Mouse (Mus musculus) limb, embryonic 11.5 days (tissue): ENCODE data around the gene Bcan. TPM values are rescaled to one million over a fixed set of nuclear protein-coding genes. Genes with fewer than 3 reads are reported as not detected.
A peak's percentile ranks its signal among the peaks of the same experiment; 100 is the strongest.

Experiments
- ATAC-seq: fragments of 200-750 bp; cut with Nextera tagmentation; 2 replicates; pipeline ENCODE4 v1.8.0; 2017; ENCODE audit warnings: low read depth; ENCODE audit not compliant: insufficient number of reproducible peaks, low FRiP score, low TSS enrichment
- DNase-seq: peaks from one replicate; pipeline ENCODE4 v3.0.0-alpha.2; 2015; ENCODE audit warnings: low spot score
- H3K27ac ChIP-seq: fragments of 300-500 bp; sonication (generic); replicated peaks from 2 replicates; pipeline ENCODE4 v1.5.1; 2014; ENCODE audit warnings: low read depth, mild to moderate bottlenecking, low read length
- H3K27me3 ChIP-seq: fragments of 300-500 bp; sonication (generic); 2 replicates; pipeline ENCODE4 v1.6.1; 2014; ENCODE audit warnings: mild to moderate bottlenecking, low read length, mixed read lengths; ENCODE audit not compliant: control insufficient read depth, insufficient read depth
- H3K36me3 ChIP-seq: fragments of 300-500 bp; sonication (generic); 2 replicates; pipeline ENCODE4 v1.6.1; 2014; ENCODE audit warnings: mild to moderate bottlenecking, low read length, moderate library complexity, mixed read lengths; ENCODE audit not compliant: control insufficient read depth, insufficient read depth
- H3K4me1 ChIP-seq: fragments of 300-500 bp; sonication (generic); 2 replicates; pipeline ENCODE4 v1.6.1; 2014; ENCODE audit warnings: low read length, mixed read lengths; ENCODE audit not compliant: control insufficient read depth, insufficient read depth
- H3K4me2 ChIP-seq: fragments of 300-500 bp; sonication (generic); 2 replicates; pipeline ENCODE4 v1.6.1; 2014; ENCODE audit warnings: low read depth, mild to moderate bottlenecking, moderate library complexity; ENCODE audit not compliant: severe bottlenecking
- H3K4me3 ChIP-seq: fragments of 300-500 bp; sonication (generic); 2 replicates; pipeline ENCODE4 v1.5.1; 2014; ENCODE audit warnings: low read depth, low read length
- H3K9ac ChIP-seq: fragments of 300-500 bp; sonication (generic); 2 replicates; pipeline ENCODE4 v1.6.1; 2014; ENCODE audit warnings: mild to moderate bottlenecking, low read length
- H3K9me3 ChIP-seq: fragments of 300-500 bp; sonication (generic); 2 replicates; pipeline ENCODE4 v1.6.1; 2016; ENCODE audit warnings: low read length; ENCODE audit not compliant: control insufficient read depth
- WGBS: fragments of 180-500 bp; shearing (Covaris S2); extraction: QIAGEN DNeasy Blood & Tissue Kit; methylation state at CpG from one replicate; pipeline ENCODE4 v1.1.7; 2014; 5-methylcytosine and 5-hydroxymethylcytosine counted together
- polyA plus RNA-seq: library from polyadenylated mRNA; unstranded; fragments of >200 nt; fragmentation: Nextera tagmentation; extraction: Ambion mirVana; gene quantifications from 2 replicates; pipeline ENCODE4 v1.2.1, GENCODE M21; 2014

Gene Bcan
- polyA plus RNA-seq, 1 experiment from 2014 or later: not detected

DNA sequence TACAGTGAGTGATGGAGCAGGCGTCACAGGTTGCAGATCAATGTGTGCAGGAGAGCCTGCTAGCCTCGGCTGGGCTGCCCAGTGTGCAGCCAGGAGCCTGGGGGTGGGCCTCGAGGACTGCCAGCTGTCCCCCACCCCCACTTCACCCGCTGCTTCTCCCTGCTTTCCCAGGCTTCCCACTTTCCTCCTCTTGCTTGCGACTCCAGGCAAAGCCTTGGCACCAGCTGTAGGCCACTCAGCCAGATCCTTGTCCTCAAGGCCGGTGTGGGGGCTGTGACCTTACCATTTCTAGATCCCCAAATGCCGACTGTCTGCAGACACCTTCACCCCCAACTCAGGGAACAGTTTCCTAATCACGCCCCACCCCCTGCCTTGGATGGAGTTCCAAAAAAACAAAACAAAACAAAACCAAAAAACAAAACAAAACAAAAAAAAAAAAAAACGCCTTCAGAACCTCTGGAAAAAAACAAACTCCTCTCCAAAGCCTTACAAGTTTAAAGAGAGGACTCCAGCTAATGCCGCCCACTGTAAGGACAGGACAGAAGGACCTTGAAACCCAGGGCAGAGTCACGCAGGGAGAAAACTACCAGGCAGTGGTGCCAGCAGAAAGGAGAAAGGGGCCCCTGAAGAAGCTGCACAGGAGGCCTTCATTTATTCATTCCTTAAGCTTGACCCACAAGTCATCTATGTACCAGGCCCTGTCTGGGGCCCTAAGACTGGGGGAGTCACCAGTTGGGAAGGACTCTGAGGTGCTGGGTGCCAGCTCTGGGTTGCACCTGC lies 976 bp upstream of the Bcan start:
- WGBS: 10% methylated on average over 11 of the region's 11 CpGs
- H3K4me2 ChIP-seq: no peak overlapping the region

GRCm38 (mm10) chr3:87999243-87999895 lies 661 bp downstream of the Bcan start:
- Histone ChIP-seq H3K27me3 (peaks cover 95% of the 10 kb centered on the region), H3K9me3 (no peaks in the 10 kb centered on the region), H3K4me3 (peak overlapping the region; percentile 31; the same call in 1 of the 2 replicates), H3K4me2 (peak overlapping the region; percentile 56), H3K9ac (no peak overlapping the region; the same call in 1 of the 2 replicates), H3K27ac (no peak overlapping the region), H3K4me1 (peaks cover 13% of the 10 kb centered on the region; the same call in 1 of the 2 replicates), H3K36me3 (no peaks in the 10 kb centered on the region)
- DNase-seq: no peak
- WGBS: under 1% methylated on average over 38 of the region's 38 CpGs
- ATAC-seq: no peak

More for the DNA sequence above, 976 bp upstream of the Bcan start:
- H3K9ac ChIP-seq: no peak overlapping the region
- no peaks in the 10 kb centered on the region for H3K36me3 ChIP-seq
- H3K27ac ChIP-seq: no peak overlapping the region
- ATAC-seq (no peak), DNase-seq (no peak)
- peaks cover 13% of the 10 kb centered on the region; the same call in 1 of the 2 replicates for H3K4me1 ChIP-seq
- H3K4me3 ChIP-seq: no peak overlapping the region
- peaks cover 80% of the 10 kb centered on the region for H3K27me3 ChIP-seq
- no peaks in the 10 kb centered on the region; the same call in 1 of the 2 replicates for H3K9me3 ChIP-seq

- 2% methylated on average over 7 of the region's 7 CpGs for WGBS
- H3K27ac ChIP-seq: no peak overlapping the region
- H3K4me1 ChIP-seq: peaks cover 13% of the 10 kb centered on the region; the same call in 1 of the 2 replicates
- H3K36me3 ChIP-seq: no peaks in the 10 kb centered on the region
- no peak for ATAC-seq
- H3K27me3 ChIP-seq: peaks cover 99% of the 10 kb centered on the region
- no peak overlapping the region for H3K4me3 ChIP-seq
- DNase-seq: no peak
- H3K9ac ChIP-seq: no peak overlapping the region
- H3K4me2 ChIP-seq: no peak overlapping the region
- no peaks in the 10 kb centered on the region for H3K9me3 ChIP-seq
Measured at GRCm38 (mm10) chr3:87998747-87999146, 1.3 kb downstream of the Bcan start.

GRCm38 (mm10) chr3:87996971-87997614 lies 2.9 kb downstream of the Bcan start:
- Histone ChIP-seq H3K27me3 (peaks cover 90% of the 10 kb centered on the region), H3K27ac (no peak overlapping the region), H3K4me1 (peaks cover 13% of the 10 kb centered on the region; the same call in 1 of the 2 replicates), H3K4me2 (peak overlapping the region; percentile 55), H3K4me3 (peak overlapping the region; percentile 26), H3K9me3 (no peaks in the 10 kb centered on the region), H3K9ac (no peak overlapping the region), H3K36me3 (no peaks in the 10 kb centered on the region)
- ATAC-seq (no peak), DNase-seq (peak; percentile 43)
- WGBS: under 1% methylated on average over 49 of the region's 49 CpGs

- ATAC-seq: no peak
- Histone ChIP-seq H3K9me3 (no peaks in the 10 kb centered on the region), H3K36me3 (no peaks in the 10 kb centered on the region), H3K4me3 (no peak overlapping the region), H3K27me3 (peaks cover 84% of the 10 kb centered on the region), H3K4me1 (peaks cover 13% of the 10 kb centered on the region; the same call in 1 of the 2 replicates), H3K4me2 (no peak overlapping the region), H3K27ac (no peak overlapping the region), H3K9ac (no peak overlapping the region)
- DNase-seq: no peak
- WGBS: 2% methylated on average over 15 of the region's 15 CpGs
Measured at GRCm38 (mm10) chr3:87996401-87996800, 3.6 kb downstream of the Bcan start.

GRCm38 (mm10) chr3:87995331-87995730 lies 4.7 kb downstream of the Bcan start:
- DNase-seq: no peak
- no peak overlapping the region for H3K9ac ChIP-seq
- H3K9me3 ChIP-seq: no peaks in the 10 kb centered on the region
- peaks cover 13% of the 10 kb centered on the region; the same call in 1 of the 2 replicates for H3K4me1 ChIP-seq
- H3K36me3 ChIP-seq: no peaks in the 10 kb centered on the region
- H3K27ac ChIP-seq: no peak overlapping the region
- ATAC-seq: no peak
- H3K27me3 ChIP-seq: peaks cover 75% of the 10 kb centered on the region
- H3K4me3 ChIP-seq: no peak overlapping the region
- no peak overlapping the region for H3K4me2 ChIP-seq
- 29% methylated on average over 11 of the region's 11 CpGs for WGBS

DNA sequence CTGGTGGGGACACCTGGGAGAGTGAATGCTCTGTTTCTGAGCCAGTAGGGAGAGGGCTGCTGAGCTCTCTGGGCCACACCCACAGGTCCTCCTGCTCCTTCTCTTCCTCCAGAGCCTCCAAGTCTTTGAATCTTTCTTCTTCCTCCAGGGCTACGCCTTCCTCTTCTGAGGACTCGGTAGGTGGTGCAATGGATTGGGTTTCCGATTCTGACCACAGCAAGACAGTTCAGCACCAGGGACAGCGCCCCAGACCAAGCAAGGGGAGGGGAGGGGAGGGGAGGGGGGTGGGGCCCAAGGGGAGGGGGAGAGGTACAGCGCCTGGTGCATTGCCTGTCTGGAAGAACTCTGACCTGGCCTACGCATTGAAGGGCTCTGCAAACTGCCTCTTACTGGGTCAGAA lies 6.6 kb downstream of the Bcan start:
- Histone ChIP-seq H3K27ac (no peak overlapping the region), H3K9me3 (no peaks in the 10 kb centered on the region), H3K4me3 (no peak overlapping the region), H3K27me3 (peaks cover 65% of the 10 kb centered on the region), H3K9ac (no peak overlapping the region), H3K4me1 (peaks cover 7% of the 10 kb centered on the region; the same call in 1 of the 2 replicates), H3K4me2 (no peak overlapping the region), H3K36me3 (no peaks in the 10 kb centered on the region)
- ATAC-seq: no peak
- WGBS: 3% methylated on average over 2 of the region's 6 CpGs
- DNase-seq: peak; percentile 88

GRCm38 (mm10) chr3:87989935-87990334 lies 10.1 kb downstream of the Bcan start:
- no peak overlapping the region for H3K4me3 ChIP-seq
- H3K27ac ChIP-seq: no peak overlapping the region
- DNase-seq: no peak
- H3K9ac ChIP-seq: no peak overlapping the region
- 29% methylated on average over 10 of the region's 10 CpGs for WGBS
- H3K4me2 ChIP-seq: no peak overlapping the region
- H3K36me3 ChIP-seq: no peaks in the 10 kb centered on the region
- H3K9me3 ChIP-seq: no peaks in the 10 kb centered on the region
- peaks cover 9% of the 10 kb centered on the region for H3K4me1 ChIP-seq
- ATAC-seq: no peak
- peaks cover 34% of the 10 kb centered on the region for H3K27me3 ChIP-seq
